In genomic region chrX:42148016-42148451, GRCm38 (mm10) we compare ENCODE assay signal across 8 mouse cellular contexts. TPM values are rescaled to one million over a fixed set of nuclear protein-coding genes. Genes with fewer than 3 reads are reported as not detected.
A peak's percentile ranks its signal among the peaks of the same experiment; 100 is the strongest.
DNase-seq lines count a peak whose midpoint lies in the region; ATAC-seq lines count a peak whose summit lies in the region.

No protein-coding gene starts in this region.

- H3K27ac ChIP-seq in neural tube, embryonic 12.5 days: no peak overlapping the region
- H3K27ac ChIP-seq in limb, embryonic 12.5 days: no peak overlapping the region
- H3K27ac ChIP-seq in midbrain, embryonic 11.5 days (ENCODE audit: low read depth, low read length): no peak overlapping the region

- no peak for ATAC-seq in neural tube, embryonic 12.5 days (ENCODE audit: low FRiP score, low read depth)
- no peak for ATAC-seq in limb, embryonic 12.5 days (ENCODE audit: insufficient number of reproducible peaks, insufficient read depth, low FRiP score, low TSS enrichment, low read depth)
- ATAC-seq in midbrain, embryonic 11.5 days (ENCODE audit: low FRiP score): no peak
- no peak for ATAC-seq in activated CD4-positive, CD25-positive, alpha-beta regulatory T cell, adult 4 months

- no peaks in the 10 kb centered on the region for H3K9me3 ChIP-seq in neural tube, embryonic 12.5 days
- no peaks in the 10 kb centered on the region for H3K9me3 ChIP-seq in limb, embryonic 12.5 days
- no peaks in the 10 kb centered on the region for H3K9me3 ChIP-seq in midbrain, embryonic 11.5 days (ENCODE audit: control insufficient read depth, low read length)

- H3K4me2 ChIP-seq in neural tube, embryonic 12.5 days (replicated peaks): peak overlapping the region; percentile 54; the same call in 1 of the 2 replicates
- peak overlapping the region; percentile 48; the same call in 1 of the 2 replicates for H3K4me2 ChIP-seq in limb, embryonic 12.5 days
- H3K4me2 ChIP-seq in midbrain, embryonic 11.5 days: peak overlapping the region; percentile 44

- H3K9ac ChIP-seq in neural tube, embryonic 12.5 days: no peak overlapping the region
- H3K9ac ChIP-seq in limb, embryonic 12.5 days (replicated peaks): no peak overlapping the region
- H3K9ac ChIP-seq in midbrain, embryonic 11.5 days (ENCODE audit: low read length): no peak overlapping the region

- no peaks in the 10 kb centered on the region for H3K36me3 ChIP-seq in neural tube, embryonic 12.5 days
- no peaks in the 10 kb centered on the region for H3K36me3 ChIP-seq in limb, embryonic 12.5 days
- no peaks in the 10 kb centered on the region for H3K36me3 ChIP-seq in midbrain, embryonic 11.5 days (ENCODE audit: control insufficient read depth, insufficient read depth, low read length)

- no peaks in the 10 kb centered on the region for H3K4me1 ChIP-seq in neural tube, embryonic 12.5 days
- H3K4me1 ChIP-seq in limb, embryonic 12.5 days (replicated peaks): no peaks in the 10 kb centered on the region
- no peaks in the 10 kb centered on the region for H3K4me1 ChIP-seq in midbrain, embryonic 11.5 days (ENCODE audit: control insufficient read depth, insufficient read depth, low read length)

- H3K4me3 ChIP-seq in neural tube, embryonic 12.5 days: no peak overlapping the region
- H3K4me3 ChIP-seq in limb, embryonic 12.5 days (replicated peaks): no peak overlapping the region
- no peak overlapping the region for H3K4me3 ChIP-seq in midbrain, embryonic 11.5 days (ENCODE audit: low read depth, low read length)

- WGBS in neural tube, embryonic 12.5 days: 52% methylated on average over 5 of the region's 5 CpGs
- WGBS in limb, embryonic 12.5 days: 52% methylated on average over 5 of the region's 5 CpGs
- 61% methylated on average over 5 of the region's 5 CpGs for WGBS in midbrain, embryonic 11.5 days

- H3K27me3 ChIP-seq in neural tube, embryonic 12.5 days (replicated peaks): no peaks in the 10 kb centered on the region
- no peaks in the 10 kb centered on the region for H3K27me3 ChIP-seq in limb, embryonic 12.5 days
- H3K27me3 ChIP-seq in midbrain, embryonic 11.5 days (ENCODE audit: control insufficient read depth, insufficient read depth, low read length): no peaks in the 10 kb centered on the region

- no peak for DNase-seq in neural tube, embryonic 10.5 days (ENCODE audit: extremely low spot score, low spot score)
- DNase-seq in fat pad, adult 2 months (ENCODE audit: extremely low read depth, low read depth, low spot score): peak; percentile 58
- DNase-seq in heart, postnatal 4 days: peak; percentile 25
- no peak for DNase-seq in midbrain, embryonic 11.5 days (ENCODE audit: low spot score, missing footprints)
- DNase-seq in thymus, postnatal 25 days: peak; percentile 10

RNA-seq across cellular contexts. Expression of gene Stag2, which starts 1.1 kb away (rescaled TPM):
- 36.9 and 37.5 TPM in 2 replicates for polyA plus RNA-seq in neural tube, embryonic 12.5 days (2016; fragmentation: Nextera tagmentation; extraction: Ambion mirVana)
- 10 to 100 TPM; 71.9 TPM for total RNA-seq in heart, postnatal 4 days (2021)
- 57.9 and 58.9 TPM in 2 replicates for polyA plus RNA-seq in limb, embryonic 12.5 days (2016; fragmentation: Nextera tagmentation; extraction: Ambion mirVana)
- 61.8 and 65.1 TPM in 2 replicates for polyA plus RNA-seq in midbrain, embryonic 11.5 days (2014; fragmentation: Nextera tagmentation; extraction: Ambion mirVana)
- polyA plus RNA-seq in activated CD4-positive, CD25-positive, alpha-beta regulatory T cell, adult 4 months (2017; shearing (Covaris generic)): 10 to 100 TPM; 89.1 to 96.9 TPM

Comparison
In these comparisons a context has a peak if more than half of its experiments do, and no peak if none do; other contexts are left out.
1. DNase-seq: peak in fat pad, adult 2 months (single experiment), heart, postnatal 4 days (single experiment) and thymus, postnatal 25 days (single experiment); none in neural tube, embryonic 10.5 days (single experiment) and midbrain, embryonic 11.5 days (single experiment).
2. Peak in every context shown above with its lines, with median percentiles within 50 percentile points of each other: H3K4me2 ChIP-seq.